Mouse (Mus musculus) embryonic facial prominence, embryonic 12.5 days (tissue): ENCODE data around the gene Bche. TPM values are rescaled to one million over a fixed set of nuclear protein-coding genes. Genes with fewer than 3 reads are reported as not detected.
A peak's percentile ranks its signal among the peaks of the same experiment; 100 is the strongest.

Experiments used
- ATAC-seq: fragments of 200-750 bp; cut with Nextera tagmentation; 2 replicates; pipeline ENCODE4 v1.8.0; 2017; ENCODE audit not compliant: insufficient number of reproducible peaks, insufficient read depth, low FRiP score, low TSS enrichment
- H3K27ac ChIP-seq: fragments of 300-500 bp; sonication (generic); 2 replicates; pipeline ENCODE4 v1.5.1; 2016; ENCODE audit warnings: mild to moderate bottlenecking
- H3K27me3 ChIP-seq: fragments of 300-500 bp; sonication (generic); 2 replicates; pipeline ENCODE4 v1.6.1; 2016; ENCODE audit warnings: mild to moderate bottlenecking, moderate library complexity
- H3K36me3 ChIP-seq: fragments of 300-500 bp; sonication (generic); 2 replicates; pipeline ENCODE4 v1.6.1; 2016; ENCODE audit warnings: mild to moderate bottlenecking
- H3K4me1 ChIP-seq: fragments of 300-500 bp; sonication (generic); 2 replicates; pipeline ENCODE4 v1.6.1; 2016
- H3K4me2 ChIP-seq: fragments of 300-500 bp; sonication (generic); replicated peaks from 2 replicates; pipeline ENCODE4 v1.6.1; 2016; ENCODE audit warnings: mild to moderate bottlenecking, moderate library complexity
- H3K4me3 ChIP-seq: fragments of 300-500 bp; sonication (generic); 2 replicates; pipeline ENCODE4 v1.5.1; 2016; ENCODE audit warnings: mild to moderate bottlenecking
- H3K9ac ChIP-seq: fragments of 300-500 bp; sonication (generic); 2 replicates; pipeline ENCODE4 v1.6.1; 2016; ENCODE audit warnings: mild to moderate bottlenecking, moderate library complexity
- H3K9me3 ChIP-seq: fragments of 300-500 bp; sonication (generic); 2 replicates; pipeline ENCODE4 v1.6.1; 2016; ENCODE audit warnings: mild to moderate bottlenecking, moderate library complexity
- WGBS: fragments of 180-500 bp; shearing (Covaris S2); methylation state at CpG from one replicate; pipeline ENCODE4 v1.1.7; 2016; 5-methylcytosine and 5-hydroxymethylcytosine counted together
- polyA plus RNA-seq: library from polyadenylated mRNA; unstranded; fragments of >200 nt; fragmentation: Nextera tagmentation; extraction: Ambion mirVana; gene quantifications from 2 replicates; pipeline ENCODE4 v1.2.1, GENCODE M21; 2016

Gene Bche
- polyA plus RNA-seq, 1 experiment from 2014 or later = 4.1 TPM

- no peaks in the 10 kb centered on the region for H3K4me1 ChIP-seq
- H3K36me3 ChIP-seq = no peaks in the 10 kb centered on the region
- H3K27ac ChIP-seq = no peak overlapping the region
- no peaks in the 10 kb centered on the region for H3K9me3 ChIP-seq
- whole genome bisulfite sequencing = 66% methylated on average over 5 of the region's 5 CpGs
- no peak overlapping the region for H3K9ac ChIP-seq
- no peak for ATAC-seq
- H3K4me2 ChIP-seq = no peak overlapping the region
- no peaks in the 10 kb centered on the region for H3K27me3 ChIP-seq
- no peak overlapping the region for H3K4me3 ChIP-seq
These were observed 40.0 kb downstream of the Bche start for GRCm38 (mm10) chr3:73668172-73668571.

GRCm38 (mm10) chr3:73667245-73668131, 40.7 kb downstream of the Bche start:
- Histone ChIP-seq H3K36me3 (no peaks in the 10 kb centered on the region), H3K4me3 (no peak overlapping the region), H3K9ac (no peak overlapping the region), H3K9me3 (no peaks in the 10 kb centered on the region), H3K4me2 (no peak overlapping the region), H3K27ac (no peak overlapping the region), H3K4me1 (no peaks in the 10 kb centered on the region), H3K27me3 (no peaks in the 10 kb centered on the region)
- no peak for ATAC-seq
- 88% methylated on average over 3 of the region's 3 CpGs for WGBS

GRCm38 (mm10) chr3:73650281-73650680, 57.9 kb downstream of the Bche start:
- H3K4me2 ChIP-seq = no peak overlapping the region
- H3K27me3 ChIP-seq = no peaks in the 10 kb centered on the region
- H3K4me3 ChIP-seq = no peak overlapping the region
- ATAC-seq = no peak
- no peaks in the 10 kb centered on the region for H3K9me3 ChIP-seq
- H3K27ac ChIP-seq = no peak overlapping the region
- H3K9ac ChIP-seq = no peak overlapping the region
- H3K36me3 ChIP-seq = no peaks in the 10 kb centered on the region
- H3K4me1 ChIP-seq = no peaks in the 10 kb centered on the region

- Histone ChIP-seq H3K4me2 (no peak overlapping the region), H3K4me1 (no peaks in the 10 kb centered on the region), H3K9me3 (no peaks in the 10 kb centered on the region), H3K36me3 (no peaks in the 10 kb centered on the region), H3K27ac (no peak overlapping the region), H3K9ac (no peak overlapping the region), H3K27me3 (no peaks in the 10 kb centered on the region), H3K4me3 (no peak overlapping the region)
- WGBS = 72% methylated on average over 2 of the region's 2 CpGs
- ATAC-seq = no peak
These were observed 61.2 kb downstream of the Bche start for GRCm38 (mm10) chr3:73647064-73647463.

- no peaks in the 10 kb centered on the region for H3K9me3 ChIP-seq
- no peak for ATAC-seq
These were observed 96.8 kb downstream of the Bche start for GRCm38 (mm10) chr3:73611421-73611820.

GRCm38 (mm10) chr3:73591757-73592533, 116.3 kb downstream of the Bche start:
- H3K4me1 ChIP-seq = no peaks in the 10 kb centered on the region
- H3K27me3 ChIP-seq = no peaks in the 10 kb centered on the region
- H3K4me2 ChIP-seq = no peak overlapping the region
- 84% methylated on average over 4 of the region's 5 CpGs for WGBS
- ATAC-seq = 0 out of 2 replicates have a peak, but pooled peaks have one; percentile 28
- no peak overlapping the region for H3K27ac ChIP-seq
- H3K9ac ChIP-seq = no peak overlapping the region
- H3K9me3 ChIP-seq = no peaks in the 10 kb centered on the region
- H3K4me3 ChIP-seq = no peak overlapping the region
- H3K36me3 ChIP-seq = no peaks in the 10 kb centered on the region

More at GRCm38 (mm10) chr3:73611421-73611820, 96.8 kb downstream of the Bche start:
- no peaks in the 10 kb centered on the region for H3K36me3 ChIP-seq
- H3K4me1 ChIP-seq = no peaks in the 10 kb centered on the region
- no peaks in the 10 kb centered on the region for H3K27me3 ChIP-seq
- no peak overlapping the region for H3K4me2 ChIP-seq
- 80% methylated on average over 2 of the region's 2 CpGs for WGBS
- no peak overlapping the region for H3K9ac ChIP-seq
- H3K4me3 ChIP-seq = no peak overlapping the region
- no peak overlapping the region for H3K27ac ChIP-seq
